Mouse (Mus musculus): ENCODE measurements at regions not wholly inside any gene's neighbourhood (a gene's known extent, or its start where the extent isn't known, plus 50 kb on each side); places are given as distances from the start of the nearest gene placed in this dataset.

DNA sequence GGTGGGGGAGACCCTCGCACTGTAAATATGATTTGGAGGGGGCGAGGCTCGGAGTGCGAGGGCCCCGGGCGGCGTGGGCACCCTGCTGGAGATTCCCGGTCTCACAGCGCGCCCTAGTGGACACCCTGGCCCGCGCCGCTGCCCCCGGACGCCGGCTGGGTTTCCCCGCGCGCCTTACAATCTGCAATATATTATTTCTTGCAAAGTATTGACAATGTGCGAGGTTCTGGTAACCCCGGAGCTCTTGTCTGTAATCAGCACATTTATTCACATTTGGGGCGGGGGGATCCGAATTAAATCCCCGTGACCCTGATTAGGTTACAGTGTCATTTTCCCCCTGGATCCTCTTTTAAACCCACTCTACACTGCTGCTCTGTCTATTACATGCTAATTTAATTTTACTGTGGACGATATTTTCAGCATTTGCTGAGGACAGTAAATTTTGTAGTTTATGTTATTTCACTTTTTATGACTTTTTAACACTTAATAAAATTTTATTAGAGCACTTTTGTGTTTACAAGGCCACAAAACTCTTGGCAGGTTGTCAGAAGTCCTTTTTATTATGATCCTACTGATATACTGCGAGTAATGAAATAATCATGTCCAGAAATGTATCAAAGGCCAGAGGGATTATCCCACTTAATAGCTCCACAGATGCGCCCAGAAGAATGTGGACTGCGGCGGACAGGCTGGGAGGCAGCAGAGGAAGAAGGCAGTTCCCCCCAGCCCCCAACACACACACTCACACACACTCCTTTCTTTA, 312.6 kb downstream of the Mtx2 start:
- intact Hi-C loops (cut with DNase I), result loop anchor here (2.0 to 5.0 kb wide), 4 partner anchors 76 to 433 kb away; partner anchors contain the start of gene Hoxd8

- intact Hi-C loops (cut with DNase I), result loop anchor here (2.0 to 5.0 kb wide), 4 partner anchors 76 to 434 kb away; partner anchors contain the start of gene Hoxd8
Observed at GRCm38 (mm10) chr2:75138746-75139060, 313.1 kb downstream of the Mtx2 start.

- intact Hi-C loops (cut with DNase I), result loop anchor here (2.0 to 5.0 kb wide), 4 partner anchors 77 to 435 kb away; partner anchors contain the start of gene Hoxd8
Observed at GRCm38 (mm10) chr2:75139544-75139943, 313.9 kb downstream of the Mtx2 start.

GRCm38 (mm10) chr2:75142675-75143074, 317.1 kb downstream of the Mtx2 start:
- intact Hi-C loops (cut with DNase I), result no loop called here

DNA sequence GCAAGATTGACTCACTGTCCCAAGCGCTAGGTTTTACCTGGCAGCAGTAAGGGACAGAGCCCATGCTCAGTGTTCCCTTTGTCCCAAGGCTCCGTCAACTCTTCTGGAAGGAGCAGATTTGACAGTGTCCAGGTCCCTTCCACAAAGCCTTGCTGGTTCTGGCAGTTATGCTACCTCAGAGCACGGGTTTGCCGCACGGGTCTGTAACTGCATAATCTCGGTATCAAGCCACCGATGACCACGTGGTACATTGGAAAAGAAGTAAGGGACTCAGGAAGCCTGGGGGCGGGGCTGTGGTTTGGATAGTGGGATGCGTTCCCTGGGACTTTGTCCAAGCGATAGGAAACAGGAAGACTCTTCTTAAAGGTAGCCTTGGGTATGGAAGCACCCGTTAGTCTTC, 319.3 kb downstream of the Mtx2 start:
- intact Hi-C loops (cut with DNase I), result no loop called here

GRCm38 (mm10) chr2:75146256-75146655, 320.7 kb downstream of the Mtx2 start:
- intact Hi-C loops (cut with DNase I), result no loop called here

DNA sequence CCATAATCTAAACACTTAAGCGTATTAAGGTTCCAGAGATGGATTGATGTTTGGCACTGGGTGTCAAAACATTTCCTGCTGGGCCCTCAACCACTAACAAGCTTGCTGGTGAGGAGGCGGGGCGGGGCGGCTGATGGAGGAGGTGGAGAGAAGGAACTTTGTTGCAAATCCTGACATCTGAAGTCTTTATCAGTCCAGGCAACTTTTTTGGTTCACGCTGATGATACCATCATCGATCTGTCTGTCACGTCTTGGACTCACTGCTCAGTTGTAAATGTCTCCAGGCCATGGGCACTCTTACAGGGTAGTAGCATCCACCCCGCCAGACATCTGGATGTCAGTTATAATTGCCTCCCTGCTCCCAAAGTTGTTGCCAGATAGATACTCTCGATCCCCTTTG, 321.8 kb downstream of the Mtx2 start:
- intact Hi-C loops (cut with DNase I), result no loop called here

- intact Hi-C loops (cut with DNase I), result loop anchor here (2.0 kb wide), 1 partner anchor 443 kb away; no protein-coding TSS in a partner anchor
Observed at GRCm38 (mm10) chr2:75147967-75148366, 322.4 kb downstream of the Mtx2 start.

DNA sequence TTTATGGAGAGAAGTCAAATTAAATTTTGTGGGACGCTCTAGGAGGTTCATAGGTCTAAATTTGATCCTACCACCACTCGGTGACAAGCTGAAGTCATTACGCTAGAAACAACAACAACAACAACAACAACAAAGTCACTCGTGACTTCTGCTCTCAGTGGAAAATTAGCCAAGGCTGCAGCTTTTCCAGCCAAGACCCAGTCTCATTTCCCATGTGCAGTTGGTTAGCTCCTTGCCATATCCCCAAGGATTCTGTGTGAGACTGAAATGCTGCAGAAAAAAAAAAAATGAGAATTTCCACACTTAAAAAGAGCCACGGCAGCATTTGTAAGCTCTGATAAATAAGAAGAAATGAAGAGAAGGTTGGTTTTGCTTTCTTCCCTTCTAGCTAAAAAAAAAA, 323.4 kb downstream of the Mtx2 start:
- intact Hi-C loops (cut with DNase I), result loop anchor here (2.0 kb wide), 1 partner anchor 442 kb away; no protein-coding TSS in a partner anchor

DNA sequence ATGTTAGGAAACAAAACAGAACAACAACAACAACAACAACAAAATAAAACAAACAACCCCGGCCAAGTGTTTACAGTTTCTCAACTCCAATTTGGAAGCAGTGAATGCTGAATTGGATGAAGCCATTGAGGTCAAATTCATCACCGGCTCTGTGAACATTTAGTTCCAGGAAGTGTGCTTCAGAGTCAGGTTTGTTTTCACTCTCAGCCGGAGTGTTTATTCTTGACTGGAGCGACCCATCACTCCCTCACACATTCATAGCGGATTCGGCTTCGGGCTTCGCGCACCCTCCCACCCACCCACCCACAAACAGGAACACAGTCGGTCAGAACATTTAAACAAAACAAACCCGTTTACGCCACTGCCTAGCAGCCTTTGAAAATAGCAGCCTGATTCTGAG, 324.0 kb downstream of the Mtx2 start:
- intact Hi-C loops (cut with DNase I), result loop anchor here (2.0 kb wide), 1 partner anchor 441 kb away; no protein-coding TSS in a partner anchor

DNA sequence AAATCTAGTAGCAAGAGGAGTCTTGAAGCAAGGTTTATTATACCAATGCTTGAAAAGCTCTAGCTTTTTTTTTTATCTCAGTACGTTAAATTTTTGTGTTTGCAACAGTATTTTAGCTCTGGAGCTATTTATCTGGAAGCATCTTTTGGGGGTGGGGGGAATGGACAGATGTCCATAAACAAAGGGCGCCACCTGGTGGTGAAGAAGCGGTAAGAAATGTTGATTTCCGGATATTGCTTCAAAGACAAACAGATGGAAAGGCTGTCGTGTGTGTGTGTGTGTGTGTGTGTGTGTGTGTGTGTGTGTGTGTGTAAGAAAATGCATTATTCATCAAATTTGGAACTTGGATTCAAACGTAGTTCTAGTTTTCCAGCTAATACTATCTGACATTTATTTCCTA, 325.4 kb downstream of the Mtx2 start:
- intact Hi-C loops (cut with DNase I), result loop anchor here (5.0 kb wide), 1 partner anchor 161 kb away; no protein-coding TSS in a partner anchor

DNA sequence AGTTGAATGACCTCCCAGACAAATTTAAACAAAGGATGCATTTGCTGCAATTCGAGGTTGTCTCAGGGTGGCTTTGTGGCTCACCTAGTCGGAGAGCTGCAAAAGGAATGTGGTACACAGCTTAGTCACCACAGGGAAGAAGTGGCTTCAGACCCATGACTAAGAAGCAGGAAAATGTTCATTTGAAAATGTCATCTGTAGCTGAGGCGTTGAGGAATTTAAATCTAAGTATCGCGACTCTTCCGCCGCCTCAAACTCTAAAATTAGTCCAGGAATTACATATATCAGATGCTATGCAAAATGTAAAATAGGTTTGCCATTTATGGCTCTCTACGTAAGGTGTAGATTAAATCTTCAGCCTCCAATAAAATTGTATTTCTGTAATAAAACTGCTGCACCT, 325.9 kb downstream of the Mtx2 start:
- intact Hi-C loops (cut with DNase I), result loop anchor here (5.0 kb wide), 1 partner anchor 161 kb away; no protein-coding TSS in a partner anchor

GRCm38 (mm10) chr2:75152477-75152990, 326.9 kb downstream of the Mtx2 start:
- intact Hi-C loops (cut with DNase I), result loop anchor here (5.0 kb wide), 1 partner anchor 160 kb away; no protein-coding TSS in a partner anchor

- intact Hi-C loops (cut with DNase I), result loop anchor here (5.0 kb wide), 1 partner anchor 158 kb away; no protein-coding TSS in a partner anchor
Observed at GRCm38 (mm10) chr2:75154448-75154847, 328.8 kb downstream of the Mtx2 start.

DNA sequence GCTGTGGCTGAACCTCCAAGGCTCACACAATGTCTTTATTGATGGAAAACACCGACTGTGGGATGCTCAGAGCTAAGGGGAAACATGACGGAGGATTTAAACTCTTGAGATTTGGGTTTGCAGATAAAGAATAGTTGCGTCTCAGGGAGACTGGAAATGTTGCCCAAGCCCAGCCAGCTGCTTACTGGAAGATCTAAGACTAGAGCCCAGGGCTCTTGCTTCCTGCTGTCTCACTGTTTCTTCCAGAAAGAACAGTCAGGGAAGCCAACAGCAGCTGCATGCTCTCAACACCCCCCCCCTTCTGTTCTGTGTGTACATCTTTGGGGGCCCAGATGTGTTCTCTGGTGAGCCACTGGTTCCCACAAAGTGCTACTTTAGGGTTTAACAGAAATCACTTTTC, 333.0 kb downstream of the Mtx2 start:
- intact Hi-C loops (cut with DNase I), result no loop called here

- intact Hi-C loops (cut with DNase I), result no loop called here
Observed at GRCm38 (mm10) chr2:75161075-75161474, 335.5 kb downstream of the Mtx2 start.

DNA sequence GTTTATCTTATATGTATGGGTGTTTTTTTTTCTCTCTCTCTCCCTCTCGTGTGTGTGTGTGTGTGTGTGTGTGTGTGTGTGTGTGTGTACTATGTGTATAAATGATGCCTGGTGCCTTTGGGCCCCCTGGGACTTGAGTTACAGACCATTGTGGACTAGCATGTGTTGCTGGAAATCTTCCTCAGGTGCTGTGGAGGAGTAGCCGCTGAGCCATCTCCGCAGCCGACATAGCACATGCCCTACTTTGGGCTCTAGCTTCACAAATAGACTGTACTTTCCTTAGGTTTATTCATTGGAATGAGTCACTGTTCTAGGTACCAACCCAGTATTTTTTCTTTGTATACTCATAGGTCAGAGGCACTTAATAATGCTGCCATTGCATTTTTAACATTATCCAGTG, 339.4 kb downstream of the Mtx2 start:
- intact Hi-C loops (cut with DNase I), result no loop called here

GRCm38 (mm10) chr2:75176267-75176666, 350.7 kb downstream of the Mtx2 start:
- intact Hi-C loops (cut with DNase I), result no loop called here

DNA sequence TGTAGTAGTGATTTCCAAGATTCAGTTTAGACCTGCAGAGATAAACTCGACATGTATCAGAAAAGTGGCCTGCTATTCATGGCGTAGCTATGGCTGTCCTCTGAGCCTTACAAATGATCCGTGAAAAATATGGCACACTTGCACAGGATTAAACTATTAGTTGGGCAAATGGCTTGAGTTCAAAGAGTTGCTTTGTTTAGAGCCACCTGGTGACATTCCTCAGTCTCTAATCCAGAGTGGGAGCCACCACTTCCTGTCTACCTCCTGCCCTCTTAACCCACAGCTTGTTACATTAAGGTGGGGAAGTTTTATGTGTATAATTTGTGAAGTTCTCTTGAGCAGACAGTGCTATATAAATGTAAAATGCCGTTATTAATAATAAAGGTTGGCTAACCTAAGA, 357.7 kb downstream of the Mtx2 start:
- intact Hi-C loops (cut with DNase I), result no loop called here

DNA sequence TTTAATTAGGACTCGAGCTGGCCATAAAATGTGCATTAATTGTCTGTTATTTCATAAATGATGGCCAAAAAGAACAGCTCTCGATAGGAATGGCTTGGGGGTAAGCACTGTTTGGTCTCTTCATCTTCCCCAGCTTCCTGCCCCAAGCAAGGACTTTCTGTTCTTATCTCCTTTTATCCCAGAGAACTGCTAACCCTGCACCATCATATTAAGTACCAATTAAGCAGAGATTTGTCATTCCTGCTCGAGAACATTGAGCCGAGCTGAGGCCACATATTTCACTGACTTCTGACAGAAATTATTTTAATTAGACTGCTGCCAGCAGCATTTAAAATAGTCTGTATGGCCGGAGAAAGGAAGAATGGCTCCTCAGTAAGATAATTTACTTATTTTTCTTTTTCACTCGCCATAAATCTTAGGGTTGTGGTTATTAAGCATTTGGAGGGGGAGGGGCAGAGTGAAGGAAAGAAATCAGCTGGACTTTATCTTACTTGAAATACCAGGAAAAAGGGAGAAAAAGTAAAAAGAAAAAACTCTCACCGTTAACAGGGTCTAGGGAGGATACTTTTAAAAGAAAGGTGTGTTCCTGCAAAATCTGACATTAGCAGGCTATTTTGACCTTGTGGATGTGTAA, 377.1 kb downstream of the Mtx2 start:
- intact Hi-C loops (cut with DNase I), result no loop called here

DNA sequence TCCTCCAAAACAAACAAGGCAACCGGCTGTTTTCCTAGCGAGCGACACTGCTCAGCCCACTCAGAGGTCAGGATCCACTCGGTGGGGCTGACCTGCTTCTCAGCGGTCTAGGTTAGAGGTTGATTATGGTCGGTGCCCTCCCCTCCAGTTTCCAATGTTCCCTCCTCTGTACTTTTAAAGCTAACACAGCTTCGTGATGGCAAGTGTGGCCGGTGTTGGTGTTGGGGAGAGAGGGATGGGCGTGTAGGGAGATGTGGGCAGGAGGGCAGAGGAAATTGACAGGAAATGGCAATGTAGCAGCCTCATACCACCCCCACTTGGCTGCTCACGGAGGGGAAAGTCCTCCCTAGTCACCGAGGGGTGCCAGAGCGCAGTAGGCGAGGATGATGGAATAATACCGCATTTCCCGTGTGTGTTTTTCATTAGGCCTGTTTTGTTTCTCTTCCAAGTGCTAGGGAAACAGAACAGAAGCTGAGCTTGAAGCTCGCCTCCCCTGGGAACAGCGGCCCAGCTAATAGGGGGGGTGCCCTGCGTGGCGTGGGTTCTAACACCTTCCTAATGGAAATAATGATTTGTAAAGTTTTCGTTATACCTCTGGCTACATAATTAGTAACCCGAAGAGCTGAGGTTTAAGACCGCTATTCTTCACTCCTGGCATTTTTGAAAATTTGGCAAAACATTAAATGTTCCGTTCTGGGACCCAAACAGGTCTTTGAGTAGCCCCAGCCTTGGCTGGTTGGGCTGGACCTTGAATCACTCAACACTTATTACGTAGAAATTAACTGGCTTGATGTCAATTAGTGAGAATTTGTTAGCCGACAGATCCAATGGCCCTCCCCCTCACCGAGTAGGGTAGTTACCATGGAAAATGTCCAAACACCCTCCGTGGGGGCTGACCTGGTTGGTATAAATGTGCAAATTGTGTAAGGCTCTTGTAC, 383.5 kb downstream of the Mtx2 start:
- intact Hi-C loops (cut with DNase I), result no loop called here
